Mouse (Mus musculus) heart, postnatal 25 days (tissue): ENCODE data around the gene Psmb11. TPM values are rescaled to one million over a fixed set of nuclear protein-coding genes. Genes with fewer than 3 reads are reported as not detected.
"Not testable (repeated sequence)": the region's sequence is repeated elsewhere in the genome, so short reads cannot be mapped to it uniquely, and the experiment has no call there.

Source experiments
- DNase-seq: peaks from one replicate; pipeline ENCODE4 v3.0.0; 2022; ENCODE audit warnings: low spot score
- intact Hi-C: fragments of 180-260 bp; cut with DNase I; formaldehyde crosslinking; loops from one replicate; pipeline ENCODE4 v1.15.1; 2025
- total RNA-seq, 2 experiments: library from RNA; stranded (reverse); gene quantifications; 2 replicates each; pipeline ENCODE4 v1.2.3; 2021

Psmb11 gene
- total RNA-seq, 2 experiments from 2014 or later = not detected

DNA sequence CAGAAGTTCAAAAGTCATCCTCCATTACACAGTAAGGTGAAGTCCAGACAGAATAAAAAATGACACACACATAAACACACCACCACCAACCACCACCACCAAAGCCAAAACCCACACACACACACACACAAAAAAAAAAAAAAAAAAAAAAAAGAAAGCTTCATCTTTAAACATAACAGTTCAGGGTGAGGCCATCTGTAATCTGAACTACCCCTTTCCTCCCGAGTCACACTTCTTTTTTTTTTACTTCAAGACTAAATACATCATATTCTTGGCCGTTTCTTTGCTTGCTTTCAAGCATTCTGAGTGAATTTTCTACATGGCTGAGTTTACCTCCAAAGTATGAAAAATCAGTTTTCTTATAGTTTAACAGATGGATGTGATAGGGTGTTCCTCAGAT lies 19.6 kb upstream of the Psmb11 start:
- intact Hi-C loops = no loop called here
- DNase-seq = no peak

DNA sequence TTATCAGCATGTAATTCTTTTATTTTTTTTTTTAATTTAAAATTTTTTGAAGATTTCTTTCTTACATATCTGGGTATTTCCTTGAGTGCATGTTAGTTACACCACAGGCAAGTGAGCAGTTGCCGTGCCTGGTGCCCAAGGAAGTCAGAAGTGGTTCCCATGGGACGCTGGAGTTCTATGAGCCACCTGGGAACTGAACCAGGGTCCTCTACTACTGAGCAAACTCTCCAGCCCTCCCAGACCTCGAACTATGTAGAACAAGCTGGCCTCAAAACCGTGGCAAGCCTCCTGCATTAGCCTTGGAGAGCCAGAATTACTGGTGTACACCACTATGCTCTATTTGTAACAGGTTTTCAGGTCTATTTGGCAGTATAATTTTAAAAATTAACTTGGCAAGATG lies 18.6 kb upstream of the Psmb11 start:
- no peak for DNase-seq
- intact Hi-C loops = no loop called here

DNA sequence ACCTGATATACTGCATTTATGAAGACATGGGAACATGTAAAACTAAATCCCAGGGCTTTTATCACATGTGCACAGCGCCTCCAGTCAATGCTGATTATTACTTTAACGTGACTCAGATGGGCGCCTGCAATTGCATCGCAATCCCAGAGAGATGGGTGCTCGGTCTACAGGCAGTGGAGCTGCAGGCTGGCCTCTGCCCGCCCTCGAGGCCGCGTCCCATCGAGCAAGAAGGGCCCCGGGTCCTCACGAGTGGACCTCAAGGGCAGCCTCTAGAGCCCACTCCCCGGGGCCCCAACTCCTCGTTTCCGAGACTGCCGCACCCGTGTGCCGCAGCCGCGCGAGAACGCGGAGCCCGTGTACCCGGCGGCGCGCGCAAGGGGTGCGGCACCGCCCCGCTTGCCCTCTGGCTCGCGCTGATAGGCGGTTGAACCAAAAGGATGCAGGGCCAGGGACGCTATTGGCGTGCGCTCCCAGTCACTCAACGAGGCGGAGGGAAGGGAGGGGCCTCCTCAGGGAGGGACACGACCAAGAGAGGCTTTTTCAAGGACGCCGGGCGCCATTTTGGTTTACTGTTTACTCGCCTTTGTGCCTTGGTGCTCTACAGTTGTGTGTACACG lies 18.1 kb upstream of the Psmb11 start:
- DNase-seq = peak; percentile 96
- intact Hi-C loops = no loop called here

DNA sequence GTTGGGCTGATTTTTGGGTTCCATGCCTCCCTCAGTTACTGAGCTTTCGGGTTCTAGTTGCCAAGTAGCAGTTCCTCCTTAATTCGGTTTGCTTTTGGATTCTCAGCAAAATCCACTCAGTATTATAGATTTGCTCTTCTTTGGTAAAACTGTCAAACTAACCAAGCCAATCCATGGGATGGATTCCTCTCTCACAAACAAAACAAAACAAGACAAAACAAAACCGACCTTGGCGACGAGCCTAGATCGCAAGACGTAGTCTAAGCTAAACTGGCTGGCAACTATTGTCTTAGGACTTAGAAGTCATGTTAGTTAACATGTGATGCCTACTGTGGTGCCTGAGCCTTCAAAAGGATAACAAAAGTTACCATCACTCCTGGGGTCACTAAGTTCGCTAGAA lies 17.5 kb upstream of the Psmb11 start:
- intact Hi-C loops = no loop called here
- no peak for DNase-seq

DNA sequence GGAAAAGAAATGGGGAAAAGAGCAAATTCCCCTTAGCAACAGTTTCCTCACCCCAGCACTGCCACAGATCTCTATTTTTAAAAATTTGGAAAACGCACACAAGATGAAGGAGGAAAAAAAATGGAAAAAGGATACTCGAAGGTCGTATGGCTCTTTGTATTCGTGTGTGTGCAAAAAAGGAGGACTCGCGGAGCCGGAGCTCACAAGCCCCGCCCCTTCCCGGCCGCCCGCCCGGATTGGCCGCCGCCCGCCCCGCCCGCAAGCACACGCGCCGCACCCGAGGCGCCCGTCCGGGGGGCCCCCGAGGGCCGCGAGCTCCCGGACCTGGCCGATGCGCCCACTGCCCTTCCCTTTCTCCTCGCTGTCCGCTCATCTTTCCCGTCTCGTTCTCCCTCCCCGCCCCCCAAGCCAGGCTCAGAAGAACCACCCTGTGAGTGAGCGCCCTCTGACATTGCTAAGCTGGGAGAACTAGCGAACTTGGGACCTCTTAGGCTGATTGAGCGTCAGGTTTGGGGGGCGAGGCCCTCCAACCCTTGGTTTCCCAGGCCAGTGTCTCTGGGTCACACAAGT lies 15.4 kb upstream of the Psmb11 start, which contains the start of gene 4931414P19Rik:
Gene 4931414P19Rik, minus strand, starts transcription at position 242 of the 570 bp plus-strand sequence.
- DNase-seq = peak; percentile 55
- intact Hi-C loops = no loop called here

DNA sequence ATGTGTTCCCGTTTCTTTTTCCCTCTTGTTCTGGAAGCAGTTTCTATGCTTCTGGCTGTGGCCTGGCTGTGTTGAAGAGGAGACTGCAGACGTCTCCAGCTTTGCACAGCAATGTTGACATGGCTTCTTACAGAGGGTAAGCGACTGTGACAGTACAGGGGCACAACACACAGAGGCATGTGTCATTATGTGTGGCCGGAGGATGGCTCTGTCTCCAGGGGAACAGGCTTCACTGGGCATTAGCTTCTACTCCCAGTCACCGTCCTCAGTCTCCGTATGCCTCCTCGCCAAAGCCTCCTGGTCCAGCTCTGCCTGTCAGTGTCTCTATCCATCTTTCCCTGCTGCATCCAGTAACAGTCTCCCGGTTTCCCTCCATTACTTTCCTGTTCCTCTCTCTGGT lies 14.0 kb upstream of the Psmb11 start:
- no peak for DNase-seq
- intact Hi-C loops = no loop called here

DNA sequence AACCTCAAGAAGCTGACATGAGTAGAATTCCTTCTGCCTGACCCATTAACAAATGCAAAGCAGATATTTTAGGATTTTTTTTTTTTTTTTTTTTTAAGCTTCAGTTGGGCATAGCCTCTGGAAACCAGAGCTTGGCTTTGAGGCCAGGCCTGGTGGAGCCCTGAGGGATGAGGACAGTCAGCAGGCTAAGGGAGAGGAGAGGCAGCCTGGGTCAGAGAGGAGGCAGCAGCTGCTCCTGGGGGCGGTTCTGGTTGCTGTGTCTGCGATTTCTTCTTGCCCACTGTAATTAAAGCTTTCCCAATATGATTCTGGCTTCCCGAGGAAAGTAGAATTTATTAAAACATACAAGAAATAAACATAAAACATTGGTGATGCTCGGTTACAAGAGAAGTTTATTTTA lies 12.0 kb upstream of the Psmb11 start:
- intact Hi-C loops = no loop called here
- no peak for DNase-seq

DNA sequence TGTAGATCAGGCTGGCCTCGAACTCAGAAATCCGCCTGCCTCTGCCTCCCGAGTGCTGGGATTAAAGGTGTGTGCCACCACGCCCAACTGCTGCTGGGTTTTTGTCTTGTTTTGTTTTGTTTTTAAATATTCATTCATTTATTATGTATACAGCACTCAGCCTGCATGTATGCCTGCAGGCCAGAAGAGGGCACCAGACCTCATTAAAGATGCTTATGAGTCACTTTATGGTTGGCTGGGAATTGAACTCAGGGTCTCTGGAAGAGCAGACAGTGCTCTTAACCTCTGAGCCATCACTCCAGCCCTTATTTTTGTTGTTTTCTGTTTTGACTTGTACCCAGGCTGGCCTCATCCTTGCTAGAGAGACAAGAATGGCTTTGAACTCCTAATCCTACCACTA lies 11.3 kb upstream of the Psmb11 start:
- intact Hi-C loops = no loop called here
- DNase-seq = no peak

DNA sequence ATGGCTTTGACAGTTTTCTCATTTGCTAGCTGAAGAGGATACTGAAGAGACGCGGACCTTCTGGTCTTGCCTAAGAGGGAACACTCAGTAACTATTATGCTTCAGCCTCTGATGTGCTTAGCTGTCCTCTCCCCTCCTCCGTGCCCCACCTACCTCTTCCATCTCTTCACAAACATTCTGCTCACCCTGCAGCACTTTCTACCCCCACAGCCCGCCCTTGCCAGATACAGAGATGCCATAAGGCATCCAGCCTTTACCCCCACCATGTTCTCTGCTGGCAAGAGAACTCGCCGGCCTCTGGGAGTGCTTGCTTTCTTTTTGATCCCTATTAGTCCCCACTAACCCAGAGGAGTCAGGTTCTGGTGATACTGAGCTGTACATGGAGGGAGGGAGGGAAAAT lies 10.6 kb upstream of the Psmb11 start:
- no peak for DNase-seq
- intact Hi-C loops = no loop called here

DNA sequence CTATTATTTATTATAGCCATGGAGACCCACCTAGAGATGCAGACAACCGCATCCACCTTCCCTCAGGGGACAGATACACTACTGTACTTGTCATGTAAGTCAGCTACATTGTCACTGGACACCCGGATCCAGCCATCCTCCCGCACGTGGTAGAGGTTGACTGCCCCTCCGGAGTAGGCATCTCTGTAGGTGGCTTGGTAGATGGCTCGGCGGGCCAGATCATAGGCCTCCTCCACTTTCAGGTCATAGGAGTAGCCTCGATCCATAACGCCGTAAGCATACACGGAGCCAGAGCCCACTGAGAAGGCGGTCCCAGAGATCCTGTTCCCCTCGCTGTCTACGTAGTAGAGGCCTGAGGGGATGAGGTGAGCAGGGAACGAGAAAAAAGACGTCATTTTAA lies 7.1 kb upstream of the Psmb11 start:
- DNase-seq, intact Hi-C loops: not testable (repeated sequence)

DNA sequence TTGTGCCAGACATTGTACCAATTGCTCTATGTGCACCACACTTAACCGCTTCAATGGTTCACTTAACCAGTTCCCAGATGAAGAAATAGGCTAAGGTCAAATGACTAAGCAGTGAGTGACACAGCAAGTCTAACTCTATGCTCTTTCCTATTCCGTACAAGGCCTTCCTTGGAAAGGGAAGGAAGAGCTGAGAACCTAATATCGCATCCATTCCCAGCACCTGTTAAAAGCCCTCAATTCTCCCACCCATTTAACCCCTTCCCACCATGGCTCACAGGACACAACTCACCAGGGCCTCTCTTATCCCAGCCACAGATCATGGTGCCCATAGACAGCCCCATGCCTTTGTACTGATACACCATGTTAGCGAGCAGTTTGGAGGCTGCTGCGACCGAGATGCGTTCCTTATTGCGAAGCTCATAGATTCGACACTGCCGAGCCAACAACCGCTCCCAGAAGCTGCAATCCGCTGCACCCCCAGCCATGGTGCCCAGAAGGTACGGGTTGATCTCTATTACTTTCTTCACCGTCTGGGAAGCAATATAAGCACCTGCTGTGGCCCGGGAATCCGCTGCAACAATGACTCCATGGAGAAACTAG lies 4.9 kb upstream of the Psmb11 start:
- intact Hi-C loops = no loop called here
- no peak for DNase-seq

DNA sequence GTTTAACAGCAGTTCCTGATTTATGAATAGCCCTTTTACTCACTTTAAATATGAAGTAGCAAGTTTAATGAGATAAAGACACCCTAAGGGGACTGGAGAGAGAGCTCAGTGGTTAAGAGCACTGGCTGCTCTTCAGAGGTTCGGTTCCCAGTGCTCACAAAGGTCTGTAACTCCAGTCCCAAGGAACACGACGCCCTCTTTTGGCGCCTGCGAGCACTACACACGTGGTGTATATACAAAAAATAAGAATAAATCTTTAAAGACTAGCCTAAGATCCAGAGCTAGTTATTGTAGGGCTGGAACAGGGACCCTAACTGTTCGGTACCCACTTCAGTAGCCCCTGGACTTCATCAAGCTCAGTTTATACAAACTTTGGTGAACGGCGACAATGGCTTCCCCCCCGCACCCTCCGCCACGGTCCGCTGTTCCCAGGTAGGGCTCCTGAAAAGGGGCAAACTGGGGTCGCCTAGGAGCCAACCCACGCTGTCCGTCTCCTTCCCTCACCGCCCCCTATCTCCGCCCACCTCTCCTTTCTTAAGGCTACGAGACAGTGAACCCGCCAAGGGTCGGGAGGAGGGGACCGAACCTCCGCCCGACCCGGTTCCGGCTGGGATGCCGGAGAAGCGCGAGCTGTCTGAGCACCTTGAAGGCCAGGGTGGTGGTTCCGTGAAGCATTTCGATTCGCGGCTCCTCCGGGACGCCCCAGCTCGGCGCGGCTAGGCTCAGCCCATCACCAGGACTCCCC lies 3.9 kb upstream of the Psmb11 start:
- intact Hi-C loops = no loop called here
- DNase-seq = no peak

DNA sequence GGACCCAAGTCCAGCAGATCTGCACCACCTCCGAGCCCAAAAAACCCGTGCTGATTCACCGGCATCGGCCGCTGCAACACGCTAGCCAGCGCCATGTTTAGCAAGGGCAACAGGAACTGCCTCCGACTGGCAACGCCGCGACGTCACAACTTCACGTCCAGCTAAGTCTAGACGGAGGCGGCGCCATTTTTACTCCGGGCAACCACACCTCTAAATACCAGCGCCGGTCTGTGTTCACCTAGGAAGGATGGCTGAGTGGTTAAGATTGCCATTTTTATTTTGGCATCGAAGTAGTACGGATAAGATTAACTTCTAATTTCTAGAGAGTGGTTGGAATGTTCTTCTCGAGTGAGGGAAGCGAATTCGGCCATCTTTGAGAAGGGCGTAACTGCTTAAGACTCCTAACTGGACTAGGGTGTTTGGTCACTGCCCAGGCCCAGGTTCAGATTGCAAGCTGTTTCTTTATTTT lies 3.3 kb upstream of the Psmb11 start, which contains the start of gene Psmb5:
Gene Psmb5, minus strand, starts transcription at position 126 of the 469 bp plus-strand sequence.
- DNase-seq = peak; percentile 77
- intact Hi-C loops = no loop called here

DNA sequence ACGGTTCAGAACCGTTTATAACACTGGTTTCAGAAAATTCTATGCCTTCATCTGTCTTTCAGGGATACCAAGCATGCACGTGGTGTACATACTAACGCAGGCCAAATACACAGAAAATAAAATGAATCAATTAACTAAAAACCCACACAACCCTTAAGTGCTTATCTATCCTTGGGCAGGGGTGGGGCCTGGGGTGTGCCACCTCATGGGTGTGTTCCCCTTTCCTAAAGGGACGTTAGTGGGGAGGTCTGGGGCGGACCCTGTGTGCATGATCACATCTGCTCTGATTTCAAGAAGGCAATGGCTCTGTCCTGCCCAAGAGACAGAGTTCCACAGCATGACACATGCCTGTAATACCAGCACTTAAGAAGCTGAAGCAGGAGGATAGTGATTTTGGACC lies 2.1 kb downstream of the Psmb11 start:
- no peak for DNase-seq
- intact Hi-C loops = no loop called here

DNA sequence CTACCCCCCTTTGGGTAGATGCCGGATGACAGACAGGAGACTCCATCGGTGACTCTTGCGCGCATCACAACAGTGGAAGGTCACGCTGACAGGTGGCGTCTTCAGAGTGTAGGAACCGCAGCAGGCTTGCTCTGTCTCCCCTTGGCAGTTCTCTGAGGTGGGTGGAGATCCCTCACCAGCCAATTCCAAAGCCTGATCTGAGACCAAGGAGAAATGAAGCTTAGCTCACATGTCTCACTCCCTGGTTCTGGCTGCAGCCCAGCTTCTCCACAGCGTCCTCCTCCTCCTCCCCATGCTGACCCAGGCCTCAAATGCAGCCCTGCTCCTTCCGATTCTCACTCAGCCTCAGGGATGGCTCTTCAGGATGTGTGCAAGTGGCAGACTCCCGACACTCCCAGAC lies 3.7 kb downstream of the Psmb11 start:
- DNase-seq = no peak
- intact Hi-C loops = no loop called here

DNA sequence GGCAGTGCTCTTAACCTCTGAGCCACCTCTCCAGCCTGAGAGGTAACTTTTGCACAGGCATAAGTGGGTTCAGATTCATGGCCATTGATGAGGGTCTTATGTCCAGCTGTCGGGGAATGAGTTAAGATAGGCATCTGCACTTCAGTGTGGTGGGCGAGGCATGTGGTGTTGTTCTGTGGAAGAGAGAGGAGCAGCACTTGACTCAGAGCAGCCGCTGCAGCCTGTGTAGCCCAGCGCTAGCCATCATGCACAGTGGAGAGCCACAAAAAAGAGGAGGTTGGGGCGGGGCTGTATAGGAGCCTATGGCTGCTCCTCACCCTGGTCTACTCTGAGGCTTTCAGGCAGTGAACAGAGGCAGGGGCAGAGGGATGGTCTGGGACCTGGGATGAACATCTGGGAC lies 6.9 kb downstream of the Psmb11 start:
- no peak for DNase-seq
- intact Hi-C loops = no loop called here

DNA sequence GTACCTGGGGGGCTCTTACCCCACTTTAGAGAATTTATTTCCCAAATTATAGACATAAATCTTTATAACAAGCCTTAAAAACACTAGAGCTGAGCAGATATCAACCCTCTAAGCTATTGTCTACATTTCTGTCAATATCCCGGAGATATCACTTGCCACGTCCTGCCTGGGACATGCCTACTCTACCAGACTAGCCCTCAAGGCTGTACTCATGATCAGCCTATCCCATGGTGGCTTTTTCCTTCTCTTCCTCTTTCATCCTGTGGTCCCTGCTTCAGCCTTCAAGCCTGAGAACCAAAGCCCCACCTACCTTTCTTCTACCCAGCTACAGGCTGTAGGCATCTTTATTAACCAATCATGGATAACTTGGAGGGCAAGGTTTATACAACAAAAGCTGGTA lies 8.6 kb downstream of the Psmb11 start:
- intact Hi-C loops = no loop called here
- DNase-seq = no peak

DNA sequence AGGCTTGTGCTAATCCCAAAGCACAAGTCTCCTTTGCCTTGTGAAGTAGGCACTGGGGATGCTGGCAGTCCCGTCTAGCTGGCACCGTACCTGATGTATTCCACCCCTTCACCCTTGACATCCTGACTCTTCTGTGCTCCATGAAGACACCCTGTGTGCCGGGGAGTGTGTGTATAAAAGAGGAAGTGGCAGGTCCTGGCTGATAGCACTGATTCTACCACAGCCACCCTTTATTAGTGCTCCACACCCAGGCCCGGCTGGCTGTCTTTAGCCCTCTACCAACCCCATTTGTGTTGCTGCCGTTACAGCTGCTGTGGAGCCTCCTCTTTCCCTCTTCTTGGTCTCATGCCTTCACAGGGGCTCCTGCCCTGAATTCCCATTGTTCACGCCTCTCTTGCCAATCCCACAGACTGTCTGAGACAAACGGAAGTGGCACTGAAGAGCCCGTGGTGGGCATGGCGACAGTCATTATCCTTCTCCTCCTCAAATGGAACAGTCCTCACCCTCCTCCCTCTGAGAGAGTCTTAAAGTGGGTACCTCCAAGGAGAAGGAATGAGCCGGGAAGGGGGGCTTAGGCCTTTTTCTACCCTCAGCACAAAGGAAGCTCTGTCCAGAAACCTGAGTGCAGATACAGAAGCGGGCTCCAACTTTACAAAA lies 9.5 kb downstream of the Psmb11 start:
- intact Hi-C loops = no loop called here
- no peak for DNase-seq

DNA sequence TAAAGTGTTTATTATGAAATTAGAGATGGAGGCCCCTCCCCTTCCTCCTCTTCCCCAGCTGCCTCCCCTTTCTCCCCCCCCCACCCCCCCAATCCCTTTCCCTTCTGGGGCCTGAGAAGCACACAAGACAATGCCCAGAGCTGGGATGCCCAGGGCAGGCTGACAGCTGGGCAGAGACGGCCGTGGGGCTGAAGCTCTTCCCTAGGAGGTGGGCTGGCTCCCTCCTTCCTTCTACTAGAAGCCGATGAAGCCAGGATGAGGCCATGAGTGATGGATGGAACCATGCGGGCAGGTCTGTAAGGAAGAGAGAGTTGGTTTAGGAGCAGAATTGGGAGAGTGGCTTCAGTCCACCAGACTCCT lies 10.0 kb downstream of the Psmb11 start:
- intact Hi-C loops = no loop called here
- DNase-seq = no peak

DNA sequence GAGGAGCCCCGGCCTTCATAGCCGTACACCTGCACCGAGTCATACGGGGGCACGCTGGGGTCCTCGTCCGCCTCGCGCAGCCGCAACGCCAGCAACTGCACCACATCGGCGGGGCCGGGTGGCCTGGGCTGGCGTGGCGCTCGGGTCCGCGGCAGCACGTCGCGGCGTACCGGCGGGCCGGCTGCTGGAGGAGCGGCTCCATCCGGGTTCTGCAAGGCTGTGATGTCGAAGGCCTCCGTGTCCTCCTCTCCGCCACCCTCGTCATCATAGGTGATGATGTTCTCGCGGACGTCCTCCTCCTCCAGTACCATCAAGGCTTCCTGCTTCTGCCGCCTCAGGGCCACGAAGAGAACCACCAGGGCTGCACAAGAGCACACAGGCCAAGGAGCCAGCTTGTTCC lies 11.0 kb downstream of the Psmb11 start:
- DNase-seq = no peak
- intact Hi-C loops = no loop called here

DNA sequence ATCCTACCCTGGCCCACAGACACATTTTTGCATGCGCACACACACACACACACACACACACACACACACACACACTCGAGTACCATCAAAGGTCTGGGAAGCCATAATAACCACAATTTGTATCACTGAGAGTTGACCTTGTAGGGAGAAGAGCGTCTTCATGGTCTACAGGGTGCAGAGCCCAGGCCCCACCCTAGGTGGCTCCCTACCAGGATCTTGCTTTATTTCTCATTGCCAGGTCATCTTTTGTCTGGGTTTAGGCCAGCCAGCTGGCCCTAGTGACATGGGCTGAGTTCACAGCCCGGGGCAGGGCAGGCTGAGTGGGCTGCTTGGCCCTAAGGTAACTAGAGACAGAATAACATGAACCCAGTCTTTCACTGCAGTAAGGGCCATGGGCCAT lies 12.9 kb downstream of the Psmb11 start:
- intact Hi-C loops = no loop called here
- DNase-seq = no peak
